Mouse (Mus musculus) adrenal gland (tissue): ENCODE results near the gene Gm10340.
"Not testable (repeated sequence)": the region's sequence is repeated elsewhere in the genome, so short reads cannot be mapped to it uniquely, and the experiment has no call there.

Source experiments
- intact Hi-C: fragments of 180-260 bp; cut with DNase I; formaldehyde crosslinking; loops from one replicate; pipeline ENCODE4 v1.15.1; 2025
- long read RNA-seq, 2 experiments: library from polyadenylated mRNA; unstranded; transcript quantifications; one replicate each; pipeline ENCODE4 v2.0.0; 2020; ENCODE audit warnings: borderline replicate concordance in 1 of 2; ENCODE audit not compliant: insufficient replicate concordance in 1 of 2

Gene Gm10340
- long read RNA-seq, experiment 1, result 0 reads
- long read RNA-seq, experiment 2, result 0 reads

DNA sequence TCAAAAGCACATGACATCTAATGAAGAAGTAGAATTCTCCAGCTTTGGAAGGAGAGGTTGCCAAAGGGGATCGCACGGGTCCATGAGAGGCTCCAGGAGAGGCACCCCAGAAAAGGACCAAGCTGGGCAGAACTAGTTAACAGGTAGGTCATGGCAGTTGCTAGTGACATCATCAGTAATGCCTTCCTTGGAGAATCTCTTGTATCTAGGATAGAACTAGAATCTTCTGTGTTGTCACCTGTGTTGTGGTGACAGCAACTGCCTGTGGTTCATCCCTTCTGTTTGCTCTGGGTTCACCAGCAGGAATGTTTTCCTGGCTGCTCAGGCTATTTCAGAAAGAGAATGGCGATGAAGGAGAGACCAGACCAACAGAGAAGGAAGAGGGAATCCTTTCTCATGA is at the start of gene Gm10340:
Gene Gm10340 (plus strand): TSS at position 301 of the 400 bp plus-strand sequence.
- intact Hi-C loops, result not testable (repeated sequence)

DNA sequence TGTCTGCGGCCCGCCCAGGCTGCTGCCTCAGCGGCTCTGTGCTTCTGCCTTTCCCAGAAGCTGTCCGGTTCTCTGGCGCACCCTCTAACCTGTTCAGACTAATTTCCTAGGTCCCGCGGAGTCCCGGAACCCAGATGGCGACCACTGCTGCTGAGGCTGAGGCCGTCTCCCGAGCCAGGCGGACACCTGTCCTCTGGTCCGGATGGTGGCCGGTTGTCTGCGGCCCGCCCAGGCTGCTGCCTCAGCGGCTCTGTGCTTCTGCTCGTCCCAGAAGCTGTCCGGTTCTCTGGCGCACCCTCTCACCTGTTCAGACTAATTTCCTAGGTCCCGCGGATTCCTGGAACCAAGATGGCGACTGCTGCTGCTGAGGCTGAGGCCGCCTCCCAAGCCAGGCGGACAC is 17.7 kb upstream of the Gm10340 start:
- intact Hi-C loops, result not testable (repeated sequence)

DNA sequence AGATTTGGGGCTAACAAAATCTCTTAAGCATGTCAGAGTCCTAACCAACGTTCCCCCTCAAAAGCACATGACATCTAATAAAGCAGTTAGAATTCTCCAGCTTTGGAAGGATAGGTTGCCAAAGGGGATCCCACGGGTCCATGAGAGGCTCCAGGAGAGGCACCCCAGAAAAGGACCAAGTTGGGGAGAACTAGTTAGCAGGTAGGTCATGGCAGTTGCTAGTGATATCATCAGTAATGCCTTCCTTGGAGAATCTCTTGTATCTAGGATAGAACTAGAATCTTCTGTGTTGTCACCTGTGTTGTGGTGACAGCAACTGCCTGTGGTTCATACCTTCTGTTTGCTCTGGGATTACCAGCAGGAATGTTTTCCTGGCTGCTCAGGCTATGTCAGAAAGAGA is 54.2 kb downstream of the Gm10340 start, which contains the start of gene Gm5795:
Gene Gm5795 (plus strand): TSS at position 301 of the 400 bp plus-strand sequence.
- intact Hi-C loops, result not testable (repeated sequence)
